8 mouse cellular contexts compared by ENCODE assay signal in genomic region chr5:81021864-81022305, GRCm38 (mm10). TPM values are rescaled to one million over a fixed set of nuclear protein-coding genes. Genes with fewer than 3 reads are reported as not detected.
DNase-seq lines count a peak whose midpoint lies in the region; ATAC-seq and TF ChIP-seq lines count a peak whose summit lies in the region.

No protein-coding gene starts in this region.

- no peaks in the 10 kb centered on the region; the same call in 1 of the 2 replicates for H3K4me1 ChIP-seq in spleen, adult 2 months (ENCODE audit: control insufficient read depth, insufficient read depth, insufficient read length)
- peaks cover 3% of the 10 kb centered on the region for H3K4me1 ChIP-seq in heart, embryonic 16.5 days (ENCODE audit: control insufficient read depth, insufficient read depth, low read length)
- H3K4me1 ChIP-seq in limb, embryonic 10.5 days, result peaks cover 34% of the 10 kb centered on the region
- H3K4me1 ChIP-seq in midbrain, embryonic 15.5 days, result peaks cover 17% of the 10 kb centered on the region; the same call in 1 of the 2 replicates

- no peak for TF ChIP-seq POLR2A in spleen, adult 2 months (IDR thresholded peaks at IDR 0.05; ENCODE audit: low read depth, low read length)

- 0 out of 2 replicates have a peak, but pooled peaks have one; percentile 6 for ATAC-seq in cerebellum, adult (ENCODE audit: insufficient number of reproducible peaks, low FRiP score, low TSS enrichment)
- ATAC-seq in heart, embryonic 16.5 days (replicated peaks; ENCODE audit: extremely low read depth, insufficient read depth, low FRiP score), result no peak
- ATAC-seq in midbrain, embryonic 15.5 days (replicated peaks), result 0 out of 2 replicates have a peak, but pooled peaks have one; percentile 8

- no peak for TF ChIP-seq CTCF in spleen, adult 2 months (IDR thresholded peaks at IDR 0.05; ENCODE audit: extremely low read depth, insufficient read depth, insufficient read length, insufficient replicate concordance)

- peak overlapping the region; percentile 48 for H3K4me3 ChIP-seq in spleen, adult 2 months (ENCODE audit: extremely low read depth, insufficient read depth, insufficient read length)
- H3K4me3 ChIP-seq in heart, embryonic 16.5 days (ENCODE audit: low read length), result peak overlapping the region; percentile 81
- H3K4me3 ChIP-seq in limb, embryonic 10.5 days, result peak overlapping the region; percentile 88
- peak overlapping the region; percentile 87 for H3K4me3 ChIP-seq in midbrain, embryonic 15.5 days

- H3K36me3 ChIP-seq in spleen, adult 2 months (ENCODE audit: control insufficient read depth, insufficient read depth, low read length), result no peaks in the 10 kb centered on the region
- H3K36me3 ChIP-seq in heart, embryonic 16.5 days (ENCODE audit: control insufficient read depth, insufficient read depth), result no peaks in the 10 kb centered on the region
- H3K36me3 ChIP-seq in limb, embryonic 10.5 days, result no peaks in the 10 kb centered on the region
- H3K36me3 ChIP-seq in midbrain, embryonic 15.5 days (replicated peaks), result no peaks in the 10 kb centered on the region

- H3K9me3 ChIP-seq in heart, embryonic 16.5 days (replicated peaks; ENCODE audit: control insufficient read depth, low read length), result no peaks in the 10 kb centered on the region
- no peaks in the 10 kb centered on the region for H3K9me3 ChIP-seq in limb, embryonic 10.5 days (replicated peaks)
- H3K9me3 ChIP-seq in midbrain, embryonic 15.5 days, result no peaks in the 10 kb centered on the region

- no peak overlapping the region for H3K27ac ChIP-seq in spleen, adult 2 months (ENCODE audit: insufficient read depth, low read length)
- no peak overlapping the region for H3K27ac ChIP-seq in heart, embryonic 16.5 days (ENCODE audit: low read length)
- H3K27ac ChIP-seq in limb, embryonic 10.5 days, result peak overlapping the region; percentile 98
- H3K27ac ChIP-seq in midbrain, embryonic 15.5 days, result peak overlapping the region; percentile 100

- H3K27me3 ChIP-seq in spleen, adult 2 months (ENCODE audit: control insufficient read depth, insufficient read depth, low read length), result peaks cover 14% of the 10 kb centered on the region
- peaks cover 4% of the 10 kb centered on the region; the same call in 1 of the 2 replicates for H3K27me3 ChIP-seq in heart, embryonic 16.5 days (ENCODE audit: control insufficient read depth, insufficient read depth, low read length)
- peaks cover 5% of the 10 kb centered on the region; the same call in 1 of the 2 replicates for H3K27me3 ChIP-seq in limb, embryonic 10.5 days (ENCODE audit: low read depth, poor library complexity, severe bottlenecking)
- no peaks in the 10 kb centered on the region for H3K27me3 ChIP-seq in midbrain, embryonic 15.5 days (replicated peaks)

- 7% methylated on average over 21 of the region's 21 CpGs for WGBS in spleen, adult 2 months
- WGBS in heart, embryonic 16.5 days, result 0% methylated on average over 21 of the region's 21 CpGs
- WGBS in limb, embryonic 10.5 days, result 2% methylated on average over 21 of the region's 21 CpGs
- 1% methylated on average over 21 of the region's 21 CpGs for WGBS in midbrain, embryonic 15.5 days

- H3K9ac ChIP-seq in heart, embryonic 16.5 days (ENCODE audit: low read length), result peak overlapping the region; percentile 57
- H3K9ac ChIP-seq in midbrain, embryonic 15.5 days, result peak overlapping the region; percentile 92

- DNase-seq in cerebellum, postnatal 14 days, result no peak
- DNase-seq in spleen, adult 2 months (ENCODE audit: low read depth in 1 of 2, low spot score in 2 of 2), result no peak
- no peak for DNase-seq in spleen, adult 18-20 months
- peak; percentile 64 for DNase-seq in limb, embryonic 10.5 days (ENCODE audit: low spot score)
- DNase-seq in thymus, postnatal 14 days, result no peak

- peak overlapping the region; percentile 81 for H3K4me2 ChIP-seq in heart, embryonic 16.5 days (ENCODE audit: low read depth, low read length)
- H3K4me2 ChIP-seq in midbrain, embryonic 15.5 days, result peak overlapping the region; percentile 69

RNA-seq across cellular contexts. Expression of gene Adgrl3, which starts 1.9 kb away (rescaled TPM):
- 2.5 and 2.8 TPM in 2 replicates for polyA plus RNA-seq in spleen, adult 2 months (2012; rRNA removed)
- 3.6 and 5.9 TPM in 2 replicates for polyA plus RNA-seq in heart, embryonic 16.5 days (2015; fragmentation: Nextera tagmentation; extraction: Ambion mirVana)
- 9.4 and 15.0 TPM in 2 replicates for polyA plus RNA-seq in limb, embryonic 10.5 days (2016; fragmentation: Nextera tagmentation; extraction: Ambion mirVana)
- polyA plus RNA-seq in midbrain, embryonic 15.5 days (2015; fragmentation: Nextera tagmentation; extraction: Ambion mirVana), result 69.9 and 75.6 TPM in 2 replicates

Comparison
In these comparisons a context has a peak if more than half of its experiments do, and no peak if none do; other contexts are left out.
1. H3K27ac ChIP-seq: peak in limb, embryonic 10.5 days (single experiment) and midbrain, embryonic 15.5 days (single experiment); none in spleen, adult 2 months (single experiment) and heart, embryonic 16.5 days (single experiment).
2. Peak in every context shown above with its lines, with median percentiles within 50 percentile points of each other: H3K4me3 ChIP-seq.